Mouse (Mus musculus) kidney, adult 8-10 months (tissue): ENCODE results near the gene Olfr1497.
"Not testable (repeated sequence)": the region's sequence is repeated elsewhere in the genome, so short reads cannot be mapped to it uniquely, and the experiment has no call there.

Experiments used
- DNase-seq, 2 experiments: peaks; one replicate each; pipeline ENCODE4 v3.0.0; 2022

Olfr1497 gene

DNA sequence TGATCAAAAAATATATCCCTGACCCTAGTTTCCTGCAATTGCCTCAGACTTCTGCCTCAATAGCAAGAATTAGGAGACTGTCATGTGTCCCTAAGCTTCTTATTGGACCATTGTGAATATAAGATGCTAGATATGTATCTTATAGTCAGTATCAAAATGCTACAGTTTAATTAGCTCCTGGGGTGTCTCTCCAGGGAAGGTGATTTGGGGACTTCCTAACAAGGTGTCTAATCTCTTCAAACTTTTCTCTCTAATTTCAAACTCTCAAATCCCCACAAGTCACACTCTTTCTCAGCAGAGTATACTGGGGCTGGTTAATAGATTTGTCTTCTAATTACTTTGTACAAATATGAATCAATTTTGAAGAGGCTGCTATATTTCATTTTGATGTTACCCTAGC, at the start of gene Olfr1497:
Gene Olfr1497 (minus strand): TSS at position 101 of the 400 bp plus-strand sequence.
- no peak for DNase-seq

DNA sequence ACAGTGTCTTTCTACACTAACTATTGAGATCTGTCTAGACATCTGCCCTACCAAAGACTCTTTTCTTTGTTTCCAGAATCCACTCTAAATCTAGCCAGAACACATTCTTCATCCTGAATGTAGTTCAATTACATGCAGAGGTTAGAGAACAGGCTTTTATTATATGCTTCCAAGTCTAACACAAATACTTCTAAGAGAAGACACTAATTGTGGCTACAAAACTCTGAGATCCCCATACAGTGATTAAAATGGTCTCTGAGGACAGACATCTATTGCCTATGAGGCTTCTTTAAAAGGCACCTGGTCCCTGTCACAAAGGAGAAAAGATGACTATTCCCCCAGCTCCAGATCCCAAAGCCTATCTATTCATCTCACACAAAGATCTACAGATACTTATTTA, 32.4 kb upstream of the Olfr1497 start, which contains the start of gene Olfr1500:
Gene Olfr1500 (minus strand): TSS at position 101 of the 400 bp plus-strand sequence.
- DNase-seq, result no peak

DNA sequence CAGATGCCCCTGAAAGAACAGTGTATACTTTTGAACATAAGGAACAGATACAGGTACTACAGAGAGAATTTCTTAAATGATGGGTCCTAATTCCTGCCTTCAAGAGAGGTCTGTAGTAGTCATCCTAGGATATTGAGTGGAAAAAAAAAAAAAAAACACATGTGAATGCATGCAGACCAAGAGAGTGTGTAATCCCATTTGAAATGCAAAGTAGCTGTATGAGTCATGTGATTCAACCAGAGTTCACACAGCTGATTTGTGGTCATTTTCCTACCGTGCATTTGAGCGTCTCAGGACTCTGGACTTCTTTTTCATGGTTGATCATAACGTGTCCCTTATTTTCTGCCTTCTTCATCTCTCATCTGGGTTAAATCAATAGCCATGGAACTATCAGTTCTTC, 30.4 kb upstream of the Olfr1497 start:
- DNase-seq, result no peak

DNA sequence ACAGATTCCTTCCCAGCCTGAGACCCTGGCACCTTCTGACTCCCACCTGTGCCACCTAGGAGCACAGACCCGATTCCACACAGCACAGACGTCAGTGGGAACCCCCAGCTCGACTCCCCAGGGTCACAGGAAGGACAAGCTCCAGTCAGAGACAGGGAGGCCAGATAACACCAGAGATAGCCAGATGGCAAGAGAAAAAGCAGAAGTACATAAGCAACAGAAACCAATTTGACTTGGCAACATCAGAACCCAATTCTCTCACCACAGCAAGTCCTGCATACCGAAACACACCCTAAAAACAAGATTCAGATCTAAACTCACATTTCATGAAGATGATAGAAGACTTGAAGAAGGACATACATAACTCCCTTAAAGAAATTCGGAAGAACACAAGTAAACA, 22.8 kb upstream of the Olfr1497 start:
- DNase-seq, result no peak

DNA sequence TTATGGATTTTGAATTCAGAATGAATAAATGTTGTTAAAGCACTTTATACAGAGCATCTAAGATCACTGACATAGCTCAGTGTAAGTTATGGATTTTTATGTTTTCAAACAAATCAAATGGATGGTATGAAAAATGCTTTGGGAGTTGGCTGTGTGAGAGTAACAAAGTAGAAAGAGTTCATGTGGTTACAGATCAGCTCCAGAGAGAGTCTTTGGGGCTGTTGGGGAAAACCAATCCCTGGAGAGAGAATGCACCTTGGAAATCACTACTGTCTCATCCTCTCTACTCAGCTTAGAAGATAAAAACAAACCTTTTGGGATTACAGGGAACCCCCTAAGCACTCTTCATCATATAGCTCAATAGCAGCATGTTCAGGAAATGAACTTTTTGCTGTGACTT, 21.3 kb upstream of the Olfr1497 start, which contains the start of gene Olfr1499:
Gene Olfr1499 (minus strand): TSS at position 101 of the 400 bp plus-strand sequence.
- DNase-seq, result no peak

DNA sequence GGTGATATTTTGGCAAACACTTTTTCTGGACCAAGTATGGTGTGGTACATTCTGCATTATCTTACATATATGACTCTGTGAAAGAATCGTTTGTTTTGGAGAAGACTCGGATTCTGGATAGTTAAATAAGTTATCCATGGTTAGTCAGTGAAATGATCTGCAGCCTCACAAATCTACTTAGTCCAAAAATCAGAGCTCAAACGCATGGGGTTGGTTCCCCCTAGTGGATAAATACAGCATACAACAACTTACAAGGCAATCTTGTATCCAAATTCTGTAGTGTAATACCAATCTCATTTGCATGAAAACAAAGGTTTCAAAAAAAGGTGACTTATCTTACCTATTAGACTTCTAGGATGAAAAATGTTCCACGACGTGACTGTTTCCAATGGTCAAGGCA, 20.8 kb upstream of the Olfr1497 start:
- no peak for DNase-seq

DNA sequence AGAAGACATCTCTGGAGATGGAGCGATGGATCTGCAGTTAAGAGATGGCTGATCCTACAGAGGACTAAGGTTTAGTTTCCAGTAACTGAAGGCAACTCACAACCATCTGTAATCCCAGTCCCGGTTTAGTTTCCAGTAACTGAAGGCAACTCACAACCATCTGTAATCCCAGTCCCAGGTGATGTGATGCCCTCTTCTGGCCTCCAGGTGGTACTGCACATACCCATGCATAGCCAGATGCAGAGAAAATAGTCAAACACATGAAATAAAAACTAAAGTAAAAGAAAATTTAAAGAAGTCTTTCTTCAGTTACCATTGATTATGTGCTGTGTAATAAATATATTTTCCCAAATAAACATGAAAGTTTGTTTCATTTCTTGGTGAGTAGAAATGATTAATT, 14.8 kb upstream of the Olfr1497 start:
- no peak for DNase-seq

DNA sequence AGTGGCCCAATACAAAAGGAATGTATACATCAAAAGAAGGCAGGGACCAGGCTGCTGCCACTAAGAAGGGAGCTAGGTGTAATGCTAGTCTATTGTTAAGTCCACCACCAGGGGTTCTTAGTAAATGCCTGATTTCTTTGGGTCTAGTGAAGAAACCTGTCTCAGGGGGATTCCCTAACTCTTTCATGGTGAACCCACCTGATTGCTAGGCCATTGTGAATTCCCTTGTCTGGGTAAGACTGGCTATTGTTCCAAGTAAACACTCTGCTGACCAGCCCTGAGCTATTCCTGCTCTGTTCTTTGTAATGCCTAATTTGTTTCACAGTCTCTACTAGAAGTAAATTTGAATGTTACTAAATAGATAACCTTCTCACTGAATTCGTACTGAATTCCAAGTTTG, 7.5 kb upstream of the Olfr1497 start:
- DNase-seq, result not testable (repeated sequence)

DNA sequence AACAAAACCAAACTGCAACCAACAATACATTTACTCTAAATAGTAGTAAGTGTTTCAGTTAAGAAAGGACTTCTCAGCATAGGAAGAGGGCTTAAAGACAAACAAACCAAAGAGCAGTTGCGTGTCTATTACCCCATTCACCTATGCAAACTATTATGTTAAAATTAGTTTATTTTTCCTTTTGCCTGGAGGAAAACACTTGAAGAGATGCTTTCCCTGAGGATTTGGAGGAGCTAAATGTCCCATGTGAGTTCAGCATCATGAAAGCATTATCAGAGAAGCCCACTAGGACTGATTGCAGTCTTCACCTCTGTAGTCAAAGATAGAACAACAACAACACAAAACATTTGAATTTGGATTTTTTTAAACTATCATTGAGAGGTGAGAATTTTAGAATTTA, 20.4 kb downstream of the Olfr1497 start, which contains the start of gene Olfr1496:
Gene Olfr1496 (plus strand): TSS at position 301 of the 400 bp plus-strand sequence.
- DNase-seq, result no peak

DNA sequence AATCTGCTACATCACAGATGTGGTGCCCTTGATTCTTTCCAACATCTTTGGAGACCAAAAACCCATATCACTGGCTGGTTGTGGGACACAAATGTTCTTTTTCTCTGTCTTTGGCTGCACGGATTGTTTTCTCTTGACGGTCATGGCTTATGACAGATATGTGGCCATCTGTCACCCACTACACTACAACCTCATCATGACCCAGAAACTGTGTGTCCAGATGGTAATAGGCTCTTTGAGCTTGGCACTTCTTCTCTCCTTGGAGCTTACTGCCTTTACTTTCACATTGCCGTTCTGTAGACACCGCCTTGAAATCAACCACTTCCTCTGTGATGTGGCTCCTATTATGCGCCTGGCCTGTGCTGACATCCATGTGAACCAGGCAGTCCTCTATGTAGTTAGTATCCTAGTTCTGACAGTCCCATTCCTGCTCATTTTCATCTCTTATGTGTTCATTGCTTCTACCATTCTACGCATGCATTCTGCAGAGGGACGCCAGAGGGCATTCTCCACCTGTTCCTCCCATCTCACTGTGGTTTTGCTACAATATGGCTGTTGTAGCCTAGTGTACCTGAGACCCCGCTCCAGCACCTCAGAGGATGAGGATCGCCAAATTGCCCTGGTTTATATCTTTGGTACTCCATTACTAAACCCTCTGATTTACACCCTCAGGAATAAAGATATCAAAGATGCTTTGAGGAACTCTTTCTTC, 29.3 kb downstream of the Olfr1497 start:
- DNase-seq, result no peak

DNA sequence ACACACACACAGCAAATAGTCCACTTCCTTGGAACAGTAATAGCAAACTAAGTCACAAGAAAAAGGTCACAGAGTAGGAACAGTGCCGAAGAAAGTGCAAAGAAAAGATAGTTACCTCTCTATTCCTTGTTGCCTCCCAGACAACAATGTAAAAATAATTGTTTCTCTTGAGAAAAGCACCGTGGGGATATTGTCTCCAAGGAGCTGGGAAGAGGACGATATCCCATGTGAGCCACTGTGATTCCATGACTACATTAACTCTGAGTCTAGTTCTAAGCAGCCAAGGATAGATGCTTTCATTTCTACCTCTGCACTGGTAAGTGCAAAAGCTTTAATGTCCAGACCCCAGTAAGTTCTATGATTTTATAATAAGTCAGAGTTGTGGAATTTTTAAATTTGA, 33.7 kb downstream of the Olfr1497 start, which contains the start of gene Olfr1495:
Gene Olfr1495 (plus strand): TSS at position 301 of the 400 bp plus-strand sequence.
- no peak for DNase-seq

DNA sequence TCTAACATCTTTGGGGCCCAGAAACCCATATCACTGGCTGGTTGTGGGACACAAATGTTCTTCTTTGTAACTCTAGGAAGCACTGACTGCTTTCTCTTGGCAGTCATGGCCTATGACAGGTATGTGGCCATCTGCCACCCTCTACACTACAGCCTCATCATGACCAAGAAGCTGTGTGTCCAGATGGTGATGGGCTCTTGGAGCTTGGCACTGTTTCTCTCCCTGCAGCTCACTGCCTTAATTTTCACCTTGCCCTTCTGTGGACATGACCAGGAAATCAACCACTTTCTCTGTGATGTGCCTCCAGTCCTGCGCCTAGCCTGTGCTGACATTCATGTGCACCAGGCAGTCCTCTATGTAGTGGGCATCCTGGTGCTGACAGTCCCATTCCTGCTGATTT, 48.6 kb downstream of the Olfr1497 start:
- DNase-seq, result no peak
